Mouse (Mus musculus): ENCODE results near the gene Prl2c1. TPM values are rescaled to one million over a fixed set of nuclear protein-coding genes. Genes with fewer than 3 reads are reported as not detected.
"Not testable (repeated sequence)": the region's sequence is repeated elsewhere in the genome, so short reads cannot be mapped to it uniquely, and the experiment has no call there.

Prl2c1 gene
- not detected for total RNA-seq (2022)

DNA sequence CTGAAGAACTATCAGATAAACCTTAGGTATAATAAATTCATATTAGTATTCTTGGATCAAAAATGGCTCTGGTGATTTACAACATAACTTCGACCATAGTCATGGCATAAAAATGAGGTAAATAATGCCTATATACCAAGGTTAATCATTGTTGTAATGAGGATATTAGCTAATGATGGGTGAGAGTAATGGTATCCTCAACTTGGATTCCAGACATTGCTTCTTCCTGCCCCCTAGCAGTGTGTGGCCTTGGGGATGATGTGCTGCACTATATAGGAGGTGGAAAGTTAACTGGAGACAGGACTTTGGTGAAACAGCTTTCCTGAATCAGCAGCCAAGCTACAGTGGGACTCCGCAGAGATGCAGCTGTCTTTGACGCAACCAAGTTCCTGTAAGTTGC lies at the start of gene Prl2c1:
TSS of gene Prl2c1 (plus strand) at position 301 of the 400 bp plus-strand sequence.
- no peak for DNase-seq (ENCODE audit: low spot score in 2 of 2)

DNA sequence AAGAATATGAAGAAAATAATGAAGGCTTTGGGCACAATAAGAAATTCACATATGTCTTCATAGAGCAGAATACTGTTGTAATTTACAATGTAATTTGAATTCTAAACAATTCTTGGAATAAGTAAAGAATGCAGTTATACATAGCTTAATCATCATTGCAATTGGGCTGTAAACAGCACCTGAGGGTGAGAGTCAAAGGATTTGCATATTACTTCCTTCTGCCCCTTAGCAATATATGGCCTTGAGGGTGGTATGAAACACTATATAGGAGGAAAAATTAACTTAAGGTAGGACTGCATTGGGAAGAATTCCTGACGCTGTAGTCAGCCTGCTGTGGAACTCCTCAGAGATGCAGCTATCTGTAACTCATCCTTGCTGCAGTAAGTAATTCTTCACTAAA lies 47.8 kb upstream of the Prl2c1 start, which contains the start of gene Prl2a1:
TSS of gene Prl2a1 (plus strand) at position 301 of the 400 bp plus-strand sequence.
- no peak for DNase-seq (ENCODE audit: low spot score in 2 of 2)

DNA sequence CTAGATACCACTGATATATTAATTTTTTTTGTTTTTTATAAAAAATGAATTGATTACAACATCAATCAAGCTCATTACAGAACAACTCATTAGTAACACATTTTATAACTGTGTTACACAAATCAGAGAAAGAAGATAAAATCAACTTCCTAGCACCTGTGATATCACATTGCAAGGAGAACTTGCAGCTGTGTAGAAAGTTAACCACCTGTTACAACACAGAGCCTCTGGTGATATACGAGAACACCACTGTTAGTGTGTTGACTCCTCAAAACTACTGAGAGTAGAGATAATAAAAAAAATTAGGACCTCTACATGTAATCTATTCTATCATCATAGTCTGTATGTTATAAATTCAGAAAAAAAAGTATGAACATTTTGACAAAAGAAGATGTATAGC lies 46.4 kb upstream of the Prl2c1 start:
- DNase-seq (ENCODE audit: low spot score in 2 of 2): no peak

DNA sequence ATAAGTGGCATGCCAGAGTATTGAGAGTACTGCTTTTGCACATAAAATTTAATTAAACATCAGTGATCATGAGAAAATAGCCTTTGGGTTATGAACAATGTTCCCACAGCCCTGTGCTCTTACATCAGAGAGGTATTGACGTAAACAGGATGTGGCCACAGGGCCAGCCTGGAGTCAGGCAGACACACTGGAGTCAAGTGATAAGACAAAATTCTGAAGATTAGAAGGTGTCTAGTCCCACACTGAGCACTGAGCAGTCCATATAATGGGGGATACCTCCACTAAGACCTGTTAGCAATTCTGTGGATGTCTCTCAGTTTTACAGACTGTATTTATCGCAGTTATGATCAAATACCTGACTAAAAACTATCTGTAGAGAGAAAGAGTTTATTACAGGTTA lies 55.1 kb downstream of the Prl2c1 start:
- DNase-seq (ENCODE audit: low spot score in 2 of 2): not testable (repeated sequence)

Other genes with a start within 250 kb of the Prl2c1 start
- gene Prl7b1, start 238.8 kb upstream of the Prl2c1 start, total RNA-seq (2022): not detected
- not detected for gene Prl7a1, start 206.8 kb upstream of the Prl2c1 start, total RNA-seq (2022)
- gene Prl7a2, start 181.3 kb upstream of the Prl2c1 start, total RNA-seq (2022): not detected
- gene Prl7d1, start 132.6 kb upstream of the Prl2c1 start, total RNA-seq (2022): not detected
- not detected for gene Prl7c1, start 68.5 kb upstream of the Prl2c1 start, total RNA-seq (2022)
- not detected for gene Prl2a1, start 47.7 kb upstream of the Prl2c1 start, total RNA-seq (2022)
- not detected for gene Prl4a1, start 166.9 kb downstream of the Prl2c1 start, total RNA-seq (2022)

All from layer of hippocampus, adult 8-10 months (tissue).